Mouse (Mus musculus) heart, embryonic 14.5 days (tissue): ENCODE measurements around the gene Slc13a2. TPM values are rescaled to one million over a fixed set of nuclear protein-coding genes. Genes with fewer than 3 reads are reported as not detected.

Experiments used
- ATAC-seq: fragments of 200-750 bp; cut with Nextera tagmentation; 2 replicates; pipeline ENCODE4 v1.8.0; 2017; ENCODE audit warnings: low read depth, moderate TSS enrichment; ENCODE audit not compliant: insufficient number of reproducible peaks, insufficient read depth, low FRiP score
- H3K27ac ChIP-seq, 2 experiments: fragments of 200-500 bp in 1 of 2; fragments of 300-500 bp in 1 of 2; sonication (generic) in 1 of 2; replicated peaks in 1 of 2; 2 replicates each; pipeline ENCODE4 v1.5.1; 2012 to 2014; ENCODE audit warnings: low read depth in 2 of 2, low read length in 2 of 2, control low read depth in 1 of 2, mild to moderate bottlenecking in 1 of 2, mixed read lengths in 1 of 2; ENCODE audit not compliant: control insufficient read depth in 1 of 2, insufficient read depth in 1 of 2
- H3K27me3 ChIP-seq: fragments of 300-500 bp; sonication (generic); 2 replicates; pipeline ENCODE4 v1.6.1; 2014; ENCODE audit warnings: mild to moderate bottlenecking, low read length, control low read depth; ENCODE audit not compliant: control insufficient read depth, insufficient read depth
- H3K36me3 ChIP-seq: fragments of 300-500 bp; sonication (generic); 2 replicates; pipeline ENCODE4 v1.6.1; 2014; ENCODE audit warnings: mild to moderate bottlenecking, control low read depth, low read length, mixed read lengths; ENCODE audit not compliant: control insufficient read depth, insufficient read depth
- H3K4me1 ChIP-seq, 2 experiments: fragments of 200-500 bp in 1 of 2; fragments of 300-500 bp in 1 of 2; sonication (generic) in 1 of 2; 2 replicates each; pipeline ENCODE4 v1.6.1; 2012 to 2014; ENCODE audit warnings: low read length in 2 of 2, control low read depth in 1 of 2, mixed read lengths in 1 of 2; ENCODE audit not compliant: control insufficient read depth in 2 of 2, insufficient read depth in 2 of 2
- H3K4me2 ChIP-seq: fragments of 300-500 bp; sonication (generic); 2 replicates; pipeline ENCODE4 v1.6.1; 2014; ENCODE audit warnings: mild to moderate bottlenecking, low read length
- H3K4me3 ChIP-seq, 2 experiments: fragments of 200-500 bp in 1 of 2; fragments of 300-500 bp in 1 of 2; sonication (generic) in 1 of 2; 2 replicates each; pipeline ENCODE4 v1.5.1; 2012 to 2014; ENCODE audit warnings: low read length in 2 of 2, mild to moderate bottlenecking in 2 of 2, control low read depth in 1 of 2, low read depth in 1 of 2, moderate library complexity in 1 of 2; ENCODE audit not compliant: control insufficient read depth in 1 of 2, insufficient read depth in 1 of 2
- H3K9ac ChIP-seq: fragments of 300-500 bp; sonication (generic); 2 replicates; pipeline ENCODE4 v1.6.1; 2014; ENCODE audit warnings: mild to moderate bottlenecking, low read length
- H3K9me3 ChIP-seq: fragments of 300-500 bp; sonication (generic); 2 replicates; pipeline ENCODE4 v1.6.1; 2016; ENCODE audit warnings: low read length, control low read depth; ENCODE audit not compliant: control insufficient read depth
- WGBS: fragments of 180-500 bp; shearing (Covaris S2); extraction: QIAGEN DNeasy Blood & Tissue Kit; methylation state at CpG from one replicate; pipeline ENCODE4 v1.1.7; 2014; 5-methylcytosine and 5-hydroxymethylcytosine counted together
- polyA plus RNA-seq: library from polyadenylated mRNA; unstranded; fragments of >200 nt; fragmentation: Nextera tagmentation; extraction: Ambion mirVana; gene quantifications from 2 replicates; pipeline ENCODE4 v1.2.1, GENCODE M21; 2014

The Slc13a2 gene
- polyA plus RNA-seq, 1 experiment from 2014 or later: not detected

- H3K36me3 ChIP-seq: no peaks in the 10 kb centered on the region
- H3K4me3 ChIP-seq: no peak overlapping the region
- no peak overlapping the region for H3K27ac ChIP-seq
- H3K27me3 ChIP-seq: peaks cover 33% of the 10 kb centered on the region
- WGBS: 50% methylated on average over 12 of the region's 12 CpGs
- H3K4me1 ChIP-seq: no peaks in the 10 kb centered on the region
- ATAC-seq: no peak
- H3K9me3 ChIP-seq: no peaks in the 10 kb centered on the region
- no peak overlapping the region for H3K9ac ChIP-seq
- no peak overlapping the region for H3K4me2 ChIP-seq
Measured at GRCm38 (mm10) chr11:78420263-78420889, 1.6 kb downstream of the Slc13a2 start.

GRCm38 (mm10) chr11:78416854-78417253 lies 5.2 kb downstream of the Slc13a2 start:
- no peaks in the 10 kb centered on the region for H3K36me3 ChIP-seq
- no peak overlapping the region for H3K4me2 ChIP-seq
- WGBS: 75% methylated on average over 6 of the region's 6 CpGs
- H3K9me3 ChIP-seq: no peaks in the 10 kb centered on the region
- no peak overlapping the region for H3K4me3 ChIP-seq
- H3K27me3 ChIP-seq: peaks cover 21% of the 10 kb centered on the region
- H3K27ac ChIP-seq: no peak overlapping the region
- H3K9ac ChIP-seq: no peak overlapping the region
- H3K4me1 ChIP-seq: no peaks in the 10 kb centered on the region
- ATAC-seq: no peak

- no peak overlapping the region for H3K4me3 ChIP-seq
- no peaks in the 10 kb centered on the region for H3K9me3 ChIP-seq
- ATAC-seq: no peak
- H3K27ac ChIP-seq: no peak overlapping the region
- H3K4me1 ChIP-seq: no peaks in the 10 kb centered on the region
- peaks cover 6% of the 10 kb centered on the region; the same call in 1 of the 2 replicates for H3K27me3 ChIP-seq
- no peak overlapping the region for H3K4me2 ChIP-seq
- H3K9ac ChIP-seq: no peak overlapping the region
- no peaks in the 10 kb centered on the region for H3K36me3 ChIP-seq
- WGBS: 71% methylated on average over 6 of the region's 6 CpGs
Measured at GRCm38 (mm10) chr11:78412861-78413260, 9.2 kb downstream of the Slc13a2 start.

- peaks cover 3% of the 10 kb centered on the region; the same call in 1 of the 2 replicates for H3K27me3 ChIP-seq
- H3K4me3 ChIP-seq: no peak overlapping the region
- H3K9ac ChIP-seq: no peak overlapping the region
- ATAC-seq: no peak
- no peak overlapping the region for H3K27ac ChIP-seq
- 73% methylated on average over 6 of the region's 6 CpGs for WGBS
- no peaks in the 10 kb centered on the region for H3K9me3 ChIP-seq
- no peaks in the 10 kb centered on the region for H3K36me3 ChIP-seq
- no peaks in the 10 kb centered on the region for H3K4me1 ChIP-seq
- no peak overlapping the region for H3K4me2 ChIP-seq
Measured at GRCm38 (mm10) chr11:78412324-78412850, 9.6 kb downstream of the Slc13a2 start.

- H3K9ac ChIP-seq: no peak overlapping the region
- ATAC-seq: no peak
Measured at GRCm38 (mm10) chr11:78411606-78412323, 10.3 kb downstream of the Slc13a2 start.

GRCm38 (mm10) chr11:78408256-78409240 lies 13.5 kb downstream of the Slc13a2 start:
- WGBS: 75% methylated on average over 9 of the region's 9 CpGs
- Histone ChIP-seq H3K27me3 (no peaks in the 10 kb centered on the region), H3K9ac (no peak overlapping the region), H3K36me3 (no peaks in the 10 kb centered on the region), H3K27ac (no peak overlapping the region), H3K4me1 (no peaks in the 10 kb centered on the region), H3K9me3 (no peaks in the 10 kb centered on the region), H3K4me2 (no peak overlapping the region), H3K4me3 (no peak overlapping the region)
- no peak for ATAC-seq

More at GRCm38 (mm10) chr11:78411606-78412323, 10.3 kb downstream of the Slc13a2 start:
- Histone ChIP-seq H3K4me2 (no peak overlapping the region), H3K4me1 (no peaks in the 10 kb centered on the region), H3K9me3 (no peaks in the 10 kb centered on the region), H3K27ac (no peak overlapping the region), H3K4me3 (no peak overlapping the region), H3K36me3 (no peaks in the 10 kb centered on the region), H3K27me3 (no peaks in the 10 kb centered on the region; the same call in 1 of the 2 replicates)
- 77% methylated on average over 11 of the region's 11 CpGs for WGBS

- ATAC-seq: no peak
- 51% methylated on average over 6 of the region's 6 CpGs for WGBS
- no peaks in the 10 kb centered on the region for H3K9me3 ChIP-seq
Measured at GRCm38 (mm10) chr11:78402062-78402461, 20.0 kb downstream of the Slc13a2 start.

More at GRCm38 (mm10) chr11:78402062-78402461, 20.0 kb downstream of the Slc13a2 start:
- Histone ChIP-seq H3K27me3 (peaks cover 9% of the 10 kb centered on the region; the same call in 1 of the 2 replicates), H3K27ac (no peak overlapping the region), H3K9ac (no peak overlapping the region), H3K4me2 (no peak overlapping the region), H3K36me3 (no peaks in the 10 kb centered on the region), H3K4me3 (no peak overlapping the region), H3K4me1 (no peaks in the 10 kb centered on the region)
